Mouse (Mus musculus): ENCODE results near the gene Dtymk.

DNA sequence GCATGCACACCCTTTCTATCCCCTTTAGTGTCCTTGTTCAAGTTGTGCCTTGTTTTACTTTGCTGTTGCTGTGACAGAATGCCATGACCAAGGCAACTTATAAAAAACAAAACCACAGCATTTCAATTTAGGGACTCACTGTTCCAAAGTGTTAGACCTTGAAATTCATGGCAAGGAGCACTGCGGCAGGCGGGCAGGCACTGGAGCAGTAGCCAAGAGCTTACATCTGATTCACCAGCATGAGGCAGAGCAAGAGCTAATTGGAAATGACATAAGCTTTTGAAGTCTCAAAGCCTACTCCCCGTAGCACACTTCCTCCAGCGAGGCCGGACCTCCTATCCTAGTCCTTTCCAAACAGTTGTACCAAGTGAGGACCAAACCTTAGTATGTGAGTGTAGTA lies 25.0 kb downstream of the Dtymk start:
- TF ChIP-seq CEBPB (IDR thresholded peaks at IDR 0.05; ENCODE audit: low read depth), result no peak
- no peak for TF ChIP-seq CTCF (IDR thresholded peaks at IDR 0.05; ENCODE audit: control insufficient read depth, insufficient read depth, insufficient read length)
- TF ChIP-seq MYOG (IDR thresholded peaks at IDR 0.05; ENCODE audit: control insufficient read depth, extremely low read depth, insufficient read length), result no peak
- no peak for TF ChIP-seq MAX (IDR thresholded peaks at IDR 0.05)
- no peak for TF ChIP-seq USF1 (IDR thresholded peaks at IDR 0.05; ENCODE audit: low read depth)
- no peak for TF ChIP-seq FOSL1 (IDR thresholded peaks at IDR 0.05; ENCODE audit: insufficient read depth, low read length, poor library complexity, severe bottlenecking)
